Mouse (Mus musculus): ENCODE results near the gene Fxyd7. TPM values are rescaled to one million over a fixed set of nuclear protein-coding genes. Genes with fewer than 3 reads are reported as not detected.
A peak's percentile ranks its signal among the peaks of the same experiment; 100 is the strongest.

The Fxyd7 gene
- total and polyA plus RNA-seq, 3 experiments = 1.3 to 4.4 (median 1.4) TPM

- DNase-seq = no peak
Observed at GRCm38 (mm10) chr7:31007775-31008174, 43.5 kb downstream of the Fxyd7 start.

- peak; percentile 58 for DNase-seq
Observed at GRCm38 (mm10) chr7:31002650-31003049, 48.6 kb downstream of the Fxyd7 start.

- peak; percentile 85 for DNase-seq
Observed at GRCm38 (mm10) chr7:31000505-31001020, 50.7 kb downstream of the Fxyd7 start.

GRCm38 (mm10) chr7:30996491-30996890, 54.8 kb downstream of the Fxyd7 start:
- no peak for DNase-seq

GRCm38 (mm10) chr7:30993986-30994385, 57.3 kb downstream of the Fxyd7 start:
- no peak for DNase-seq

Small RNA genes within 50 kb of the gene (microRNA-seq; reads per million reads assigned to microRNA genes)
- gene Mir7050 = 0 reads per million in 2 experiments

Other genes with a start within 250 kb of the Fxyd7 start
- gene Ffar2, start 227.7 kb downstream of the Fxyd7 start, total RNA-seq (2021) = 1 to 10 TPM; 1.5 to 8.9 TPM
- 5.7 and 16.5 TPM in 2 replicates for gene Ffar2, start 227.7 kb downstream of the Fxyd7 start, polyA plus RNA-seq (2012; rRNA removed)
- gene Ffar3, start 195.3 kb downstream of the Fxyd7 start, total RNA-seq (2021) = under 1 TPM; 0.26 to 0.59 TPM
- 0.30 and 1.1 TPM in 2 replicates for gene Ffar3, start 195.3 kb downstream of the Fxyd7 start, polyA plus RNA-seq (2012; rRNA removed)
- gene Ffar1, start 189.9 kb downstream of the Fxyd7 start, total RNA-seq (2021) = not detected
- not detected in 2 replicates for gene Ffar1, start 189.9 kb downstream of the Fxyd7 start, polyA plus RNA-seq (2012; rRNA removed)
- gene Cd22, start 171.1 kb downstream of the Fxyd7 start, total RNA-seq (2021) = under 1 TPM; 0.40 to 0.97 TPM
- 0.45 and 0.57 TPM in 2 replicates for gene Cd22, start 171.1 kb downstream of the Fxyd7 start, polyA plus RNA-seq (2012; rRNA removed)
- gene Mag, start 136.6 kb downstream of the Fxyd7 start, total RNA-seq (2021) = under 1 TPM; 0.48 to 0.63 TPM
- 0.80 and 0.99 TPM in 2 replicates for gene Mag, start 136.6 kb downstream of the Fxyd7 start, polyA plus RNA-seq (2012; rRNA removed)
- 10 to 100 TPM in 1 of 2 experiments, not detected in 1; 16.6 TPM for gene Hamp2, start 126.8 kb downstream of the Fxyd7 start, total RNA-seq (2021)
- 2.6 and 17.4 TPM in 2 replicates for gene Hamp2, start 126.8 kb downstream of the Fxyd7 start, polyA plus RNA-seq (2012; rRNA removed)
- 10 to 100 TPM in 1 of 2 experiments, not detected in 1; 49.9 TPM for gene Hamp, start 107.4 kb downstream of the Fxyd7 start, total RNA-seq (2021)
- gene Hamp, start 107.4 kb downstream of the Fxyd7 start, polyA plus RNA-seq (2012; rRNA removed) = 63.2 and 115 TPM in 2 replicates
- gene Usf2, start 94.7 kb downstream of the Fxyd7 start, total RNA-seq (2021) = 100 to 1,000 TPM; 146 to 166 TPM
- gene Usf2, start 94.7 kb downstream of the Fxyd7 start, polyA plus RNA-seq (2012; rRNA removed) = 376 and 393 TPM in 2 replicates
- 10 to 100 TPM in 1 of 2 experiments, 1 to 10 TPM in 1; 9.2 to 13.7 TPM for gene Lsr, start 78.0 kb downstream of the Fxyd7 start, total RNA-seq (2021)
- gene Lsr, start 78.0 kb downstream of the Fxyd7 start, polyA plus RNA-seq (2012; rRNA removed) = 17.5 and 24.0 TPM in 2 replicates
- under 1 TPM; 0.37 to 0.59 TPM for gene Fam187b, start 77.7 kb downstream of the Fxyd7 start, total RNA-seq (2021)
- gene Fam187b, start 77.7 kb downstream of the Fxyd7 start, polyA plus RNA-seq (2012; rRNA removed) = 0.18 and 0.38 TPM in 2 replicates
- gene Fxyd5, start 9.0 kb downstream of the Fxyd7 start, total RNA-seq (2021) = 100 to 1,000 TPM in 1 of 2 experiments, 10 to 100 TPM in 1; 61.4 to 112 TPM
- 51.0 and 53.5 TPM in 2 replicates for gene Fxyd5, start 9.0 kb downstream of the Fxyd7 start, polyA plus RNA-seq (2012; rRNA removed)
- gene Fxyd1, start 5.7 kb upstream of the Fxyd7 start, total RNA-seq (2021) = 100 to 1,000 TPM; 307 to 317 TPM
- gene Fxyd1, start 5.7 kb upstream of the Fxyd7 start, polyA plus RNA-seq (2012; rRNA removed) = 480 and 501 TPM in 2 replicates
- 1 to 10 TPM; 2.2 to 6.5 TPM for gene Lgi4, start 7.9 kb upstream of the Fxyd7 start, total RNA-seq (2021)
- 3.3 and 6.2 TPM in 2 replicates for gene Lgi4, start 7.9 kb upstream of the Fxyd7 start, polyA plus RNA-seq (2012; rRNA removed)
- 1 to 10 TPM; 1.3 to 3.4 TPM for gene Fxyd3, start 25.2 kb upstream of the Fxyd7 start, total RNA-seq (2021)
- gene Fxyd3, start 25.2 kb upstream of the Fxyd7 start, polyA plus RNA-seq (2012; rRNA removed) = 0.04 and 0.73 TPM in 2 replicates
- 1 to 10 TPM; 1.3 to 2.6 TPM for gene Hpn, start 63.8 kb upstream of the Fxyd7 start, total RNA-seq (2021)
- 1.2 and 2.4 TPM in 2 replicates for gene Hpn, start 63.8 kb upstream of the Fxyd7 start, polyA plus RNA-seq (2012; rRNA removed)
- gene Scn1b, start 75.5 kb upstream of the Fxyd7 start, total RNA-seq (2021) = 10 to 100 TPM; 10.8 to 27.8 TPM
- gene Scn1b, start 75.5 kb upstream of the Fxyd7 start, polyA plus RNA-seq (2012; rRNA removed) = 30.5 and 61.1 TPM in 2 replicates
- gene Gramd1a, start 104.4 kb upstream of the Fxyd7 start, total RNA-seq (2021) = 10 to 100 TPM; 38.5 to 50.1 TPM
- 208 and 246 TPM in 2 replicates for gene Gramd1a, start 104.4 kb upstream of the Fxyd7 start, polyA plus RNA-seq (2012; rRNA removed)
- gene Scgb2b2, start 239.0 kb upstream of the Fxyd7 start, total RNA-seq (2021) = not detected
- not detected in 2 replicates for gene Scgb2b2, start 239.0 kb upstream of the Fxyd7 start, polyA plus RNA-seq (2012; rRNA removed)
- not detected for gene Scgb1b2, start 240.4 kb upstream of the Fxyd7 start, total RNA-seq (2021)
- not detected in 2 replicates for gene Scgb1b2, start 240.4 kb upstream of the Fxyd7 start, polyA plus RNA-seq (2012; rRNA removed)

Measured in adrenal gland, adult 2 months (tissue).